Mouse (Mus musculus): Measurements from ENCODE around the gene S1pr2. TPM values are rescaled to one million over a fixed set of nuclear protein-coding genes. Genes with fewer than 3 reads are reported as not detected.

The S1pr2 gene
- total and polyA plus RNA-seq, 3 experiments: 6.4 to 27.4 TPM; not detected in 1

DNA sequence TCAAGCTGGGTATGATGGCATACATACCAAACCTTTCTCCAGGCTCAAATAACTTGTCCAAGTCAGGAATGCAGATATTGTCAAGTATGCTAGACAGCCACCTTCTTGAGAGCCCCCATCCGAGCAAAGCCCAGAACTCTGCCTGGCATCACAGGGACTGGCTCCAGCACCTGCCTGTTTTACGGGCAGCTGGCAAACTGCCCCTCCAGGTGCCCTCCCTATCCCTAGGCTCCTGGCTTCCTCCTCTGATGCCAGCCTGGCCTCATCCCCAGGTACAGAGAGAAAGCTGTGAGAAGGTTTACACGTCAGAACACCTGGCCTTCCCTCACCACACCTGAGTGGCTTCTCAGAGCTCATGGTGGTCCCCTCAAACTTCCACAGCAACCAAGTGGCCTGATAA is 19.6 kb downstream of the S1pr2 start:
- Histone ChIP-seq H3K4me3 (ENCODE audit: control insufficient read depth in 1 of 2, insufficient read depth in 1 of 2, low read depth in 2 of 2, low read length in 2 of 2) (no peak overlapping the region), H3K27me3 (ENCODE audit: control insufficient read depth in 1 of 2, insufficient read depth in 2 of 2, low read length in 2 of 2) (no peaks in the 10 kb centered on the region), H3K79me2 (ENCODE audit: control insufficient read depth, insufficient read depth, low read length, poor library complexity) (peaks cover 6% of the 10 kb centered on the region), H3K27ac (ENCODE audit: control insufficient read depth, low read depth, low read length) (no peak overlapping the region), H3K9ac (ENCODE audit: control insufficient read depth, low read depth, low read length, poor library complexity, severe bottlenecking) (no peak overlapping the region), H3K4me1 (ENCODE audit: control insufficient read depth in 1 of 2, insufficient read depth in 2 of 2, low read length in 2 of 2) (peaks cover 0 to 17% of the 10 kb centered on the region in 2 experiments; a peak in 2 of 4 replicates), H3K36me3 (ENCODE audit: control insufficient read depth in 1 of 2, insufficient read depth in 2 of 2, low read length in 2 of 2) (peaks cover 0 to 16% of the 10 kb centered on the region in 2 experiments; a peak in 2 of 4 replicates), H3K9me3 (replicated peaks; ENCODE audit: insufficient read depth, low read length) (no peaks in the 10 kb centered on the region)
- DNase-seq (ENCODE audit: low read depth, low spot score): no peak
- no peak for TF ChIP-seq E2F4 (IDR thresholded peaks at IDR 0.05; ENCODE audit: borderline replicate concordance, low read depth, low read length)

DNA sequence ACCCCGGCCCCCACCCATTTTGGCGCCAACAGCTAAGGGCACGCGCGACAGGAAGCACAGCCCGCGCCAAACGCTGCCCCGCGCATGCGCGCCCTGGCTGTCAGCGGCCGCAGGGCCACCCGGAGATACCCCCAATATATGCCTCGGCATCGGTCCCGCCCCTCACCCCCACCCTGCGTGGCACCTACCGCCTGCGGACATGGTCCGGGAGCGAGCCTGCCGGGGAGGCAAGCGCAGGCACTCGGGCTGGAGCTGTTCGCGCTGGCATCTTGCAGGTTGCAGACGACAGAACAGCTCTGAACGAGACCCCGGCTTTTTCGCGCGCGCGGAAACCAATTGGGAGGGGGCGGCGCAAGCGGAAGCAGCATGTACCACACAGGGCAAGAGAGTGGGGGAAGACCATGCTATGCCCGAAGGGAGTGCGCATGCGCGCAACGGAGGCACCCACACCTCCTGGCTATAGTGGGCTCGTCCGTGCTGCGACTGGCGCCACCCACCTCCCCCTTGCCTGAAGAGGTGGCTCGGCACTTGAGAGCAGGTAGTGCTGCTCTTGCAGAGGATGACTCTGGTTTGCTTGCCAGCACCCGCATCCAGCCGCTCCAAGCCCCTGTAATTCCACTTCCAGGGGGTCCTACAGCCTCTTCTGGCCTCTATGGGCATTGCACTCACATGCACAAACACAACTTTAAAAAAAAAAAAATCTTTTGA is 23.9 kb downstream of the S1pr2 start:
- Histone ChIP-seq H3K79me2 (ENCODE audit: control insufficient read depth, insufficient read depth, low read length, poor library complexity) (peaks cover 50% of the 10 kb centered on the region), H3K4me1 (ENCODE audit: control insufficient read depth in 1 of 2, insufficient read depth in 2 of 2, low read length in 2 of 2) (peaks cover 6 to 27% of the 10 kb centered on the region in 2 experiments), H3K36me3 (ENCODE audit: control insufficient read depth in 1 of 2, insufficient read depth in 2 of 2, low read length in 2 of 2) (peaks cover 19 to 27% of the 10 kb centered on the region in 2 experiments), H3K9me3 (replicated peaks; ENCODE audit: insufficient read depth, low read length) (no peaks in the 10 kb centered on the region), H3K9ac (ENCODE audit: control insufficient read depth, low read depth, low read length, poor library complexity, severe bottlenecking) (peak overlapping the region; percentile 90), H3K27me3 (ENCODE audit: control insufficient read depth in 1 of 2, insufficient read depth in 2 of 2, low read length in 2 of 2) (no peaks in the 10 kb centered on the region), H3K4me3 (ENCODE audit: control insufficient read depth in 1 of 2, insufficient read depth in 1 of 2, low read depth in 2 of 2, low read length in 2 of 2) (peak overlapping the region; percentile 49 to 74), H3K27ac (ENCODE audit: control insufficient read depth, low read depth, low read length) (peak overlapping the region; percentile 89)
- DNase-seq (ENCODE audit: low read depth, low spot score): peak; percentile 100
- TF ChIP-seq NELFE (IDR thresholded peaks at IDR 0.05; ENCODE audit: low read depth, low read length): no peak
- TF ChIP-seq ZC3H11A (IDR thresholded peaks at IDR 0.05; ENCODE audit: low read depth, low read length): no peak
- TF ChIP-seq ZKSCAN1 (IDR thresholded peaks at IDR 0.05; ENCODE audit: low read depth, low read length): no peak
- no peak for TF ChIP-seq KAT2A (conservative IDR thresholded peaks at IDR 0.05; ENCODE audit: low read depth, low read length)
- TF ChIP-seq EP300 (IDR thresholded peaks at IDR 0.05; ENCODE audit: low read depth in 1 of 2, low read length in 2 of 2): no peak
- no peak for TF ChIP-seq RAD21 (IDR thresholded peaks at IDR 0.05; ENCODE audit: low read depth, low read length)
- peak in 1 of 2 experiments; percentile 99; a peak in 2 of 4 replicates for TF ChIP-seq POLR2A (IDR thresholded peaks at IDR 0.05; ENCODE audit: control insufficient read depth in 1 of 2, insufficient read depth in 1 of 2, low read depth in 1 of 2, low read length in 2 of 2, poor library complexity in 1 of 2)
- no peak for TF ChIP-seq MYB (IDR thresholded peaks at IDR 0.05; ENCODE audit: low read depth, low read length)
- TF ChIP-seq JUND (IDR thresholded peaks at IDR 0.05; ENCODE audit: low read depth, low read length): no peak
- TF ChIP-seq USF1 (IDR thresholded peaks at IDR 0.05; ENCODE audit: low read depth, low read length): no peak
- no peak for TF ChIP-seq RCOR1 (IDR thresholded peaks at IDR 0.05; ENCODE audit: low read depth, low read length)
- TF ChIP-seq CHD2 (IDR thresholded peaks at IDR 0.05; ENCODE audit: low read length): no peak
- no peak for TF ChIP-seq MYC (IDR thresholded peaks at IDR 0.05; ENCODE audit: low read depth, low read length)
- TF ChIP-seq UBTF (IDR thresholded peaks at IDR 0.05; ENCODE audit: borderline replicate concordance, insufficient read depth, low read depth, low read length): 0 out of 2 replicates have a peak, but pooled peaks have one; percentile 7
- no peak for TF ChIP-seq ZMIZ1 (IDR thresholded peaks at IDR 0.05; ENCODE audit: low read depth, low read length)
- TF ChIP-seq CHD1 (IDR thresholded peaks at IDR 0.05; ENCODE audit: low read depth, low read length): no peak
- TF ChIP-seq CTCF (IDR thresholded peaks at IDR 0.05 in 2 of 3, conservative IDR thresholded peaks at IDR 0.05 in 1 of 3; ENCODE audit: control insufficient read depth in 1 of 3, insufficient read depth in 1 of 3, low read depth in 2 of 3, low read length in 3 of 3, poor library complexity in 1 of 3, severe bottlenecking in 1 of 3): 0 out of 6 replicates have a peak, but pooled peaks of 1 of the 3 experiments have one; percentile 10
- TF ChIP-seq GABPA (IDR thresholded peaks at IDR 0.05; ENCODE audit: low read depth, low read length): no peak
- peak; percentile 88; the same call in 1 of the 2 replicates for TF ChIP-seq POLR2AphosphoS5 (IDR thresholded peaks at IDR 0.05; ENCODE audit: borderline replicate concordance, low read depth, low read length)
- TF ChIP-seq USF2 (IDR thresholded peaks at IDR 0.05; ENCODE audit: borderline replicate concordance in 1 of 2, insufficient read depth in 1 of 2, low read depth in 1 of 2, low read length in 2 of 2): no peak
- no peak for TF ChIP-seq ELF1 (IDR thresholded peaks at IDR 0.05; ENCODE audit: low read depth, low read length)
- 0 out of 2 replicates have a peak, but pooled peaks have one; percentile 22 for TF ChIP-seq GATA1 (IDR thresholded peaks at IDR 0.05; ENCODE audit: low read depth, low read length)
- no peak for TF ChIP-seq TAL1 (IDR thresholded peaks at IDR 0.05; ENCODE audit: low read length)
- peak; percentile 96 for TF ChIP-seq TBP (IDR thresholded peaks at IDR 0.05; ENCODE audit: low read depth, low read length)
- TF ChIP-seq MAFK (IDR thresholded peaks at IDR 0.05; ENCODE audit: borderline replicate concordance, low read depth, low read length): no peak

All from MEL (cell line).